ENCODE assay signal across 9 mouse cellular contexts in genomic region chr4:107421711-107422110, GRCm38 (mm10). TPM values are rescaled to one million over a fixed set of nuclear protein-coding genes. Genes with fewer than 3 reads are reported as not detected.
DNase-seq lines count a peak whose midpoint lies in the region; ATAC-seq and TF ChIP-seq lines count a peak whose summit lies in the region.
"Had no signal": no experiment of that assay in that cellular context is flagged by ENCODE, and none has a peak within 500 bp of the region (broad histone marks: within the 10 kb centered on the region; RNA-seq: fewer than 3 reads in every experiment).

No protein-coding gene starts in this region.

- H3K4me2 ChIP-seq in hindbrain, embryonic 14.5 days (replicated peaks) = peak overlapping the region; percentile 31
- H3K4me2 ChIP-seq in midbrain, embryonic 12.5 days (replicated peaks) = peak overlapping the region; percentile 40
- H3K4me2 ChIP-seq in lung, postnatal 0 days (replicated peaks; ENCODE audit: low read depth, low read length) = no peak overlapping the region; the same call in 1 of the 2 replicates

- no peak for DNase-seq in hindbrain, embryonic 14.5 days (ENCODE audit: low spot score)
- no peak for DNase-seq in left cerebral cortex, postnatal 14 days (ENCODE audit: low spot score in 2 of 2)
- DNase-seq in lung, postnatal 0 days (ENCODE audit: low spot score) = no peak

- TF ChIP-seq EP300 in lung, postnatal 0 days (IDR thresholded peaks at IDR 0.05) = no peak

- ATAC-seq in erythroblast, adult 5-6 weeks (replicated peaks; ENCODE audit: low FRiP score, poor library complexity, severe bottlenecking) = no peak
- no peak for ATAC-seq in hindbrain, embryonic 14.5 days (ENCODE audit: low FRiP score)
- no peak for ATAC-seq in midbrain, embryonic 12.5 days (ENCODE audit: low FRiP score, low read depth)
- no peak for ATAC-seq in cerebellum, adult (ENCODE audit: insufficient number of reproducible peaks, low FRiP score, low TSS enrichment)
- ATAC-seq in lung, postnatal 0 days = no peak

- H3K9ac ChIP-seq in hindbrain, embryonic 14.5 days = no peak overlapping the region
- no peak overlapping the region for H3K9ac ChIP-seq in midbrain, embryonic 12.5 days (replicated peaks)
- no peak overlapping the region for H3K9ac ChIP-seq in lung, postnatal 0 days (replicated peaks; ENCODE audit: low read depth)

- no peaks in the 10 kb centered on the region for H3K9me3 ChIP-seq in erythroblast, embryonic 14.5 days (ENCODE audit: control insufficient read depth, low read length)
- H3K9me3 ChIP-seq in hindbrain, embryonic 14.5 days (ENCODE audit: control insufficient read depth, low read length) = no peaks in the 10 kb centered on the region
- H3K9me3 ChIP-seq in midbrain, embryonic 12.5 days = no peaks in the 10 kb centered on the region
- no peaks in the 10 kb centered on the region for H3K9me3 ChIP-seq in lung, postnatal 0 days (ENCODE audit: low read length)

- intact Hi-C loops in left cerebral cortex, postnatal 14 days (cut with DNase I) = loop anchor here (5.0 kb wide), 2 partner anchors 231 to 281 kb away; no protein-coding TSS in a partner anchor

- WGBS in hindbrain, embryonic 14.5 days = 3% methylated on average over 14 of the region's 14 CpGs
- 3% methylated on average over 14 of the region's 14 CpGs for WGBS in midbrain, embryonic 12.5 days
- WGBS in lung, postnatal 0 days = 6% methylated on average over 14 of the region's 14 CpGs

- H3K4me1 ChIP-seq in erythroblast, embryonic 14.5 days (ENCODE audit: control insufficient read depth) = peaks cover 8% of the 10 kb centered on the region
- peaks cover 7% of the 10 kb centered on the region; the same call in 1 of the 2 replicates for H3K4me1 ChIP-seq in brown adipose tissue, adult 24 weeks (ENCODE audit: control insufficient read depth, insufficient read depth, insufficient read length, low read length)
- no peaks in the 10 kb centered on the region for H3K4me1 ChIP-seq in hindbrain, embryonic 14.5 days (replicated peaks; ENCODE audit: control insufficient read depth, insufficient read depth, low read length)
- H3K4me1 ChIP-seq in midbrain, embryonic 12.5 days = 0 out of 2 replicates have a peak, but pooled peaks cover 3% of the 10 kb centered on the region
- no peaks in the 10 kb centered on the region for H3K4me1 ChIP-seq in lung, postnatal 0 days (ENCODE audit: insufficient read depth, low read depth, low read length)

- 0 out of 2 replicates have a peak, but pooled peaks cover 2% of the 10 kb centered on the region for H3K27me3 ChIP-seq in erythroblast, embryonic 14.5 days (ENCODE audit: control insufficient read depth)
- H3K27me3 ChIP-seq in hindbrain, embryonic 14.5 days (ENCODE audit: control insufficient read depth, insufficient read depth, low read length) = no peaks in the 10 kb centered on the region; the same call in 1 of the 2 replicates
- H3K27me3 ChIP-seq in midbrain, embryonic 12.5 days = peaks cover 6% of the 10 kb centered on the region; the same call in 1 of the 2 replicates
- H3K27me3 ChIP-seq in lung, postnatal 0 days (replicated peaks; ENCODE audit: insufficient read depth, low read length) = no peaks in the 10 kb centered on the region

- no peak for TF ChIP-seq CTCF in lung, postnatal 0 days (IDR thresholded peaks at IDR 0.05)

- H3K27ac ChIP-seq in brown adipose tissue, adult 24 weeks (replicated peaks; ENCODE audit: low read depth, low read length) = no peak overlapping the region
- no peak overlapping the region for H3K27ac ChIP-seq in hindbrain, embryonic 14.5 days
- no peak overlapping the region for H3K27ac ChIP-seq in midbrain, embryonic 12.5 days (replicated peaks)
- H3K27ac ChIP-seq in lung, postnatal 0 days (ENCODE audit: low read length) = no peak overlapping the region

- H3K4me3 ChIP-seq in erythroblast, embryonic 14.5 days (replicated peaks) = peak overlapping the region; percentile 31
- H3K4me3 ChIP-seq in brown adipose tissue, adult 24 weeks (ENCODE audit: insufficient read depth, low read depth, low read length) = 0 out of 2 replicates have a peak overlapping the region, but pooled peaks have one; percentile 28
- no peak overlapping the region; the same call in 1 of the 2 replicates for H3K4me3 ChIP-seq in hindbrain, embryonic 14.5 days (replicated peaks; ENCODE audit: low read length)
- 0 out of 2 replicates have a peak overlapping the region, but pooled peaks have one; percentile 7 for H3K4me3 ChIP-seq in midbrain, embryonic 12.5 days
- H3K4me3 ChIP-seq in lung, postnatal 0 days (ENCODE audit: low read depth, low read length) = no peak overlapping the region

- peaks cover 20% of the 10 kb centered on the region for H3K36me3 ChIP-seq in erythroblast, embryonic 14.5 days (ENCODE audit: control insufficient read depth)
- H3K36me3 ChIP-seq in hindbrain, embryonic 14.5 days (replicated peaks; ENCODE audit: control insufficient read depth, insufficient read depth) = no peaks in the 10 kb centered on the region
- peaks cover 15% of the 10 kb centered on the region; the same call in 1 of the 2 replicates for H3K36me3 ChIP-seq in midbrain, embryonic 12.5 days
- no peaks in the 10 kb centered on the region for H3K36me3 ChIP-seq in lung, postnatal 0 days (ENCODE audit: insufficient read depth, low read length)

RNA-seq across cellular contexts. Expression of gene Glis1, which starts 12.7 kb away (rescaled TPM):
- polyA plus RNA-seq in erythroblast, embryonic 14.5 days (2012) = 0.21 and 0.24 TPM in 2 replicates
- total RNA-seq in erythroblast, adult 5-6 weeks (2015; ENCODE audit: low replicate concordance) = not detected in 2 replicates
- total RNA-seq in erythroblast, adult 5-6 weeks (2017; ENCODE audit: low replicate concordance) = not detected in 2 replicates
- polyA plus RNA-seq in brown adipose tissue, adult 24 weeks (2012; ENCODE audit: insufficient read depth, insufficient read length, missing spikeins) = not detected in 2 replicates
- polyA plus RNA-seq in hindbrain, embryonic 14.5 days (2014; fragmentation: Nextera tagmentation; extraction: Ambion mirVana) = 2.7 and 5.6 TPM in 2 replicates
- polyA plus RNA-seq in midbrain, embryonic 12.5 days (2016; fragmentation: Nextera tagmentation; extraction: Ambion mirVana) = 2.4 and 3.3 TPM in 2 replicates
- total RNA-seq in left cerebral cortex, postnatal 14 days (2021) = 1 to 10 TPM; 1.4 to 2.3 TPM
- polyA plus RNA-seq in lung, postnatal 0 days (2015; fragmentation: Nextera tagmentation; extraction: Ambion mirVana) = 0.52 and 0.76 TPM in 2 replicates
- total RNA-seq: neutrophil, adult 5-6 weeks had no signal

RNA-seq across cellular contexts. Expression of gene Ndc1, which starts 54.1 kb away (rescaled TPM):
- 0.13 and 0.25 TPM in 2 replicates for polyA plus RNA-seq in erythroblast, embryonic 14.5 days (2012)
- total RNA-seq in erythroblast, adult 5-6 weeks (2015; ENCODE audit: low replicate concordance) = 18.6 and 20.7 TPM in 2 replicates
- total RNA-seq in erythroblast, adult 5-6 weeks (2017; ENCODE audit: low replicate concordance) = 9.3 and 33.3 TPM in 2 replicates
- 18.6 and 26.2 TPM in 2 replicates for polyA plus RNA-seq in brown adipose tissue, adult 24 weeks (2012; ENCODE audit: insufficient read depth, insufficient read length, missing spikeins)
- 22.3 and 23.6 TPM in 2 replicates for polyA plus RNA-seq in hindbrain, embryonic 14.5 days (2014; fragmentation: Nextera tagmentation; extraction: Ambion mirVana)
- 34.3 and 35.9 TPM in 2 replicates for polyA plus RNA-seq in midbrain, embryonic 12.5 days (2016; fragmentation: Nextera tagmentation; extraction: Ambion mirVana)
- 10 to 100 TPM; 14.6 to 18.8 TPM for total RNA-seq in left cerebral cortex, postnatal 14 days (2021)
- polyA plus RNA-seq in lung, postnatal 0 days (2015; fragmentation: Nextera tagmentation; extraction: Ambion mirVana) = 4.6 and 4.7 TPM in 2 replicates

Comparison
In these comparisons a context has a peak if more than half of its experiments do, and no peak if none do; other contexts are left out.
1. H3K4me3 ChIP-seq: peak in erythroblast, embryonic 14.5 days (single experiment), brown adipose tissue, adult 24 weeks (single experiment) and midbrain, embryonic 12.5 days (single experiment); none in hindbrain, embryonic 14.5 days (single experiment) and lung, postnatal 0 days (single experiment).